Mouse (Mus musculus) kidney, postnatal 25 days (tissue): ENCODE measurements around the gene Stac2.

Experiments used
- DNase-seq, 2 experiments: peaks; one replicate each; pipeline ENCODE4 v3.0.0; 2021; ENCODE audit warnings: mixed read lengths in 2 of 2

The Stac2 gene

DNA sequence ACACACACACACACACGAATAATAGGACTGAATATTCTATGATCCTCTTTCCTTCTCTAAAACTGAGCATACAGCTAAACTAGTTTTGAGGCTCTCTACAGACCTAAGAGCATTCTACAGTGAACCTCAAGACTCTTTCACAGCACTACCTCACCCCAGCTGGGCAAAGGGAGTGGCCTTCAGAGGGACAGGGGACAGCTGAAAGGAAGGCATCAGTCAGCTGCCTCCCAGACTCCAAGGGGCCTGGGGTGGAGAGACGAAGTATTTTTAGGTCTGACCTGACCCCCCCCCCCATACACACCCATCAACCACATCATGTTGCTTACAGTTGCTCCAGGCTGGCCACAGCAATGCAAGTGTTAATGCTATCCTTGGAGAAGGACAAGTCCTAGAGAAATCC, 32.1 kb downstream of the Stac2 start:
- DNase-seq, result no peak

DNA sequence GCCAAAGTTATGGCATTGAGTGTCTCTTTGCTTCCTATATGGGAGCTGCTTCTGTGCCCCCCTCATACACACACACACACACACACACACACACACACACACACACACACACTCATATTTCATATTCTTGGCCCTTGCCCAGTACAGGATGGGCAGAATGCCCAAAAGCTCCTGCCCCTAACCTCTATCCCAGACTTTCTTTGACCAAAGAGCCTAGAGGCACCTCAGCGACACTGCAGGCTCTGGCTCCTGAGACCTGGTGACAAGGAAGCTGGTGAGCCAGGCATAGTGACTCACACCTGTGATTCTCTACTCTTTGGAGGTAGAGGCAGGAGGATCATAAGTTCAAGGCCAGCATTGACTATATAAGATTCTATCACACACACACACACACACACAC, 32.6 kb downstream of the Stac2 start:
- no peak for DNase-seq

DNA sequence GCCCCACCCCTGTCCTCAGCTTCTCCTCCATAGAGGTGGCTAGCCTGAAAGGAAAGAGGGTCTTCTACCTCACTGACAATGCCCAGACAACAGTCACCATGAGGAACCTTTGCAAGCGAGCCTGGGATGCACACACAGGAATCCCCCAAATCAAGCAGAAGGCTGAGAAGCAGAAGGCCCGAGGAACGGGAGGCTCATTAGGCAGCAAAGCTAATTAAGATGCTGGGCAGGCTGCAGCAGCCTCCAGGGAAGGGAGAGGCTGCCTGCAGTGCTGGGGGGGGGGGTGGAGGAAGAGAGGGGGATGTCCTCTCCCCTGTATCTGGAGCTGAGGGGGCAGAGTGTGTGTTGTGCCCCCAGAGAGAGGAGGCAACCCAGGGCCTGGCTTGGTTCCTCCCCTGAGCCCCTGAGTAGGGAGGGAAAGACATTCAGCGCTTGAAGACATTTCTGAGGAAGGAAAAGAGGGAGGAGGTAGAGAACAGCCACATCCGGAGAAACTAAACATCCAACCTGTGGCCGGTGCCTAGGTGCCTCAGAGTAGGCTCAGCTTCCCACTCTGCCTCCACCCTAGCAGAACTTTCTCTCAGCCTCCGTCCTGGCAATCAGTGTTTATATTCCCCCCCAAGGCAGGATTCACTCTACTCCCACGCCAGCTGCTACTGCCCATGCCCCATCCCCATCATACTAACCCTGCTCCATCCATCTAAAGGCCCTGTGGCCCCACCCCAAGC, 33.2 kb downstream of the Stac2 start:
- no peak for DNase-seq

DNA sequence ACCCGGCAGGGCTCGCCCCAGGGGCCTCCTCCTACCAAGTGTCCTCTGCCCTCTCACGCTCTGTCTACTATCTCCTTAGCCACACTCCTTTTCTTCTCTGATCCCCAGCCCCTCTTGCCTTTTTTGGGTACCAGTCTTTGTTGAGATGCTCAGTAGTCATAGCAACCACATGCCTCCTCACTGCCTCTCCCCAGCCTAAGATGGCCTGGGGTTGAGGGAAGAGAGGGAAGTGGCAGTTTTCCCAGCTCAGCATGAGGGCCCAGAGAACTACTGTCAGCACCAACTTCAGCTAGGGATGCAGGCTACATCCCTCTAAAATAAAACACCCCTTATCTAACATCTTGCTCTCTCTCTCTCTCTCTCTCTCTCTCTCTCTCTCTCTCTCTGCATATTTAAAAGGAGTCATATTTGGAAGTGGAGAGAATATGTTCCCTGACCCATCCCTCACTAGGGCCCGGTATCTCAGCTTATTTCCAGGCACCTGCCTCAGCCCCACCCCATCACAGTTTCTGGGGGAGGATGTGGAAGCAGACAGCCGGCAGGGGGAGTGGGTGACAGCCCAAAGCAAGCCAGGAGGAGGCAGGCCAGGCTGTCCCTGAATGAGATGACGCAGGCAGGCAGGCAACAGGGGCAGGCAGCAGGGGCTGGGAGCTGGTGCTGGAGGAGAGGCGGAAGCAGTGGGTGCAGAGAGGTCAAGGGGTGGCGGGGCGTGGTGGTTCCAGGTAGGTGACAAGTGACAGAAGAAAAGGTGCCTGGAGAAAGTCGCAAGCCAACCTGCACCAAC, 34.2 kb downstream of the Stac2 start:
- DNase-seq, result no peak

DNA sequence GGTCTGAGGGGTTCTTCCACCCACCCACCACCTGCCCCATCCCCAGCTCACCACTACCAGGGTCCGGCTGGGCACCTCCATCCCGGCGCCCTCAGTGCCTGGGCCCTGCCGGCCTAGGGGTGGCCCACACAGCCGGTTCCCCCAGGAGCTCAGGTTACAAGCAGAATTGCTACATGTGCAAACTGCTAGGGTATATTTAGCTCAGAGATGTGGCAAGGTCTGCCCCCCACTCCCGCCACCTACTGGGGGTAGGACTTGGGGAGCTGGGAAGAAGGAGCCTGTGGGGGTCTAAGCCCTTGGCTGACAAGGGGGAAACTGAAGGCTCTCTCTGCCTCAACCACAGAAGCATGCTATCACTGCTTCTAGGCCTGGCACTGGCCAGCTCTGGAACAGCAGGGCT, 35.0 kb downstream of the Stac2 start:
- no peak for DNase-seq

DNA sequence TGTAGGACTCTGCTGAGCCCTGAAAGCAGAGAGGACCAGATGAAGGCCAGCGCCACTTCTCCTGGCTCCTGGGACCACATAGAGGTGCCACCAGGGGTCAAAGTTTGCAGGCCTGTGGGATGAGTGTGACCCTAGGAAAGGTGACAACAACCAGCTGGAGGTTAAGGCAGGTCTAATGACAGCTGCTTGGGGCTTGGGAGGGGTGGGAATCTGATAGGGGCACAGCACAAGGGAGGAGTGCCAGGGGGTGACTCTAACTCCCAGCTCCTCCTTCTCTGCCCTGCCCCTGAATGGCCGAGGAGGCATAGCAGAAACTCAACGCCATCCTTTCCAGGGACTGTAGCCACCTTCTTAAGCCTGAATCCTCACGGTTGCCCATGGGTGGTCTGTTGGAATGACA, 36.4 kb downstream of the Stac2 start:
- DNase-seq, result no peak

DNA sequence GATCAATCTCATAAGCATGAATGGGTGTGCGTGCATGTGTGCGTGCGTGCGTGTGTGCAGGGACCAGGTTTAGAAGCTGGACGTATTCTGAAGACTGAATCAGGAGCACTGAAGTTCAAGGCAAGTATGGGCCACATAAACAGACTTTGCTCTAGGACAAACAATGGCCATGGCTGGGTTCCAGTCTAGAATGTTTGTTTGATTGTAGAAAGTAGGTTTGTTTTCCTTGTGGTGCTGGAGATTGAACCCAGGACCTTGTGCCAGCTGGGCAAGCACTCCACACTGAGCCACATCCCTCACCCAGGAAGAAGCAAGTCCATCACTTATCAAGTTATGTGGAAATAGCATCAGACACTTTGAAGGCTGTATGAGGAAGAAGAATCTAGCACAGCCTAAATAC, 37.1 kb downstream of the Stac2 start:
- DNase-seq, result no peak

DNA sequence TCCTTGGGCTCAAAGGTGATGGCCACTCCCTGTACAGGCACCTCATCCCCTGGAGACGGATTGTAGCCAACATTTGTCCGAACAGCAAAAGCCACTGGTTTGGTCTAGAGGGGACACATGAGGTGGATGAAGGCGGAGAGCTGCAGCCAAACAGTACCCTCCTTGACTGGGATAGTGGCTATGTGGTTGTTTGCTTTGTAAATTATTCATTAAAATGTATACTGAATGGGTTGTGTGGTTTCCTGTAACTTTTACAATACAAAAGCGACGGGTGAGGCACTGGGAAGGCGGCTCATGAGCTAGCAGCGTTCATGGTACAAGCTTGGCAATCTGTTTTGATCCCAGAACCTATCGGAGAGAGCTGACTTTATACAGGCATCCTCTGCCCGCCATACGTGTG, 40.4 kb downstream of the Stac2 start:
- no peak for DNase-seq

DNA sequence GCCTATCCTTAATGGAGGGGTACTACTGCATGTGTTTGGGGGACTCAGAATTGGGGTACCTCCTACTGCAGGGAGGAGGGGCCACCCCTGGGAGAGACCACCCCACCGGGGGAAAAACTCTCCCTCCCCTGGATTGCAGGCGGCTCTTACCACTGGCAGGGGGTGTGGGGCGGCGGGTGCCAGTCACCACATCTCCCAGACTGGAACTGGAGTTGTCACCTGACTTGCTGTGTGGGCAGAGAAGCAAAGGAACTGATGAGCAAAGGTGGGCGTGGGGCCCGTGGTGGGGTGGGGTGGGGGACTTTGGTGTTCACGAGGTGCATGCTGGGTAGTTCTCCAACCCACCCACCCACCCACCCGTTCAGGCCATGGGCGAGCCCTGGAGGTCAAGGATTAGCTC, 41.5 kb downstream of the Stac2 start:
- DNase-seq, result no peak

DNA sequence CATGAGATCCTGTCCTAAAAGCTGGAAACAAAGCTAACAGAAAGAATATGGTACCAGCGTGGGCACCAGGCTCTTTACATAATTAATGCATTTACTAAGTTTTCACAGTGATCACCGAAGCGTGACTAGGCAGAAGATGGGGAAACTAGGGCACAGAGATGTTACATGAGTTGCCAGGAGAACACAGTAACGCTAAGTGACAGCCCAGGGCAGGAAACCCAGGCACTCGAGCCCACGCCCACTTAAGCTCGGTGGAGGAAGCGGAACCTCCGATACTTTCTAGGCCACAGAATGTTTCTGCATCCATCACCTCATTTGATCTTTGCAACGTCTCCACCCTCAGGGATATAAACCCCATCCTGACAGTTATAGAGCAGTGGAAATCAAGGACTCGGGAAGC, 45.2 kb downstream of the Stac2 start:
- DNase-seq, result no peak

DNA sequence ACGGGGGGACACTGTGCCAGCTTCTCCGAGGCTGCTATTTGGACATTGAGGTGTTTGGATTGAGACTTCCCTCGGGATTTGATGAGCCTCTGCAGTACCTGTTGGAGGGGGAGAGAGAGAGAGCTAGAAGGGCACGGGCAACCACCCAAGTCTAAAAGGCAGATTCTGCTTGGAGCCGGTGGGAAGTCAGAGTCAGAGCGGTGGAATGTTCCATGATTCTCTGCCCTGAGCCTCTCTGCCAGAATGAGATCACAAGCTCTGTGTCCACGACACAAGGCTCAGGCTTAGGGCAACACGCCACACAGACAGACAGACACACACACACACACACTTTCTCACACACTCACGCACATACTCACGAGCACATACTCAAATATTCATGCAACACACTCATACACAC, 47.6 kb downstream of the Stac2 start:
- no peak for DNase-seq

DNA sequence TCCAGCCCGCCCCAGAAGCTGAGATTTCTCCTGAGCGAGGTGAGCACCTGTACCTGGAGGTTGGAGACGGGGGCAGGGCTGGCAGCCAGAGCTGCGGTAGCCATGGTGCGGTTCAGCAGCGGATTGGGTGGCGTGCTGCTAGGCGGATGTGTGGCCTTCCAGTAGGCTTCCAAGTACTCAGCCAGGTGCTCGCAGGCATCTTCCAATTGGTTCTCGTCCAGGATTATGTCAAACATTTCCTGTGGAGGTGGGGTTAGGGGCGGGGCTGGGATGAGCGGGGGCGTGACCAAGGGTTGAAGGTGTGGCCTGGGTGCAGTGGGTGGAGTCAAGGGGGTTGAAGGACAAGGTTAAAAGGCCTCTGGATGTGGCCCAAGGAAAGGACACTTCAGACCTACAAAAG, 48.2 kb downstream of the Stac2 start:
- DNase-seq, result no peak

DNA sequence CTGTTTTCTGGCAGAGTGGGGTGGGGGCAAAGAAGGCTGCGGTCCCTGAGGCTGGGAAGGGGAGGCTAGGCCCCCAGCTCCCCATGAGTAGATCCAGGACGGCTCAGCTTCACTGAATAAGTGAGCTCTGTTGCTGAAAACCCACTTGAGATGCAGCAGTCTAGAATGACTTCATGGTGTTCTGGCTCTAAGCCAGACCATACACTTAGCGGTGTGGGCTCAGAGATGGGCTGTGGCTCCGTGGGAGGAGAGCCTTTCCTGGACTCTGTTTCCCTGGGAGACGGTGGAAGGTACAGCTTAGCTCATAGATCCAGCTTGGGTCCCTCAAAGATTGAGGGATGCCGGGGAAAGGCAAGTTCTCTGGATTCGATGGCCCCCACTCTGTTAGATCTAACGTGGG, 49.1 kb downstream of the Stac2 start:
- no peak for DNase-seq

DNA sequence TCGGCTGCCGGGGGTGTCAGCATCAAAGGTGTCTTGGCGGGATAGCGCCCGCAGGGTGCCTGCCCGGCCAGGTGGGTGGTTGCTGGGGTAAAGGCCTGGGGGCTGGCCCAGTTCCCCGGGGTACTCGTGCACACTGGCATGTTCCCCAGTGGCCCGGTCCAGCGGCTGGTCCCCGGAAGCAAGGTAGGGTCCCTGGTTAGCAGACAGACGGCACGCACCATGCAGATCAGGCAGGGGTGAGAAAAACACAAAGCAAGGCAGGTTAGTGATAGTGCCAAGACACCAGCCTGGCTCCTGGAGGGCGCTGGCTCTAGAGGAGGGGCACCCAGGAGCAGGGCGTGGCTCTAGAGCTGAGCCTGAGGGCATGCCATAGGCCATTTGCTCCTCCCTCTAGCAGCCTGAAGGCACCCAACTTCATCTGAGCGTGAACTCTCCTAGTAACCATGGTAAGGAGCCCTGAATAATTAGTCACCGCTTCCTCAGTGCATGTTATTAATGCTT, 50.0 kb downstream of the Stac2 start:
- DNase-seq, result no peak

DNA sequence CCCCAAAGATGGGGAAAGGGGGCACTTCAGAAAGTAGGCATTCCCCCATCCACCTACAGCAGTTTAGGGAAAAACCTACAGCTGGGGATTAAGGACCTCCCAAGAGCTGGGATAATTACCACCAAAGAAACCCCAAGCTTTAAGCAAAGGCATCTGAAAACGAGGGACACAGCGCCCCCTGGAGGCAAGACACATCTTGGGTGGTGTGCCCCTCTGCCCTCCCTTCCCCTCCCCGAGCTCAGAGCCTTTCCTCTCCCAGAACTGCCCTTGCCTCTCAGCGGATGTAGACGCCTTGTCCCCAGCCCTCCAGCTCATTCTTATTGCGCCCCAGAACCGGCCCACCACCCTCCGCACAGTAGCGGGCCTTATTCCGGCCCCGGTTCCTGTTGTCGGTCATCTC, 50.6 kb downstream of the Stac2 start:
- DNase-seq, result peak; percentile 74 to 88

DNA sequence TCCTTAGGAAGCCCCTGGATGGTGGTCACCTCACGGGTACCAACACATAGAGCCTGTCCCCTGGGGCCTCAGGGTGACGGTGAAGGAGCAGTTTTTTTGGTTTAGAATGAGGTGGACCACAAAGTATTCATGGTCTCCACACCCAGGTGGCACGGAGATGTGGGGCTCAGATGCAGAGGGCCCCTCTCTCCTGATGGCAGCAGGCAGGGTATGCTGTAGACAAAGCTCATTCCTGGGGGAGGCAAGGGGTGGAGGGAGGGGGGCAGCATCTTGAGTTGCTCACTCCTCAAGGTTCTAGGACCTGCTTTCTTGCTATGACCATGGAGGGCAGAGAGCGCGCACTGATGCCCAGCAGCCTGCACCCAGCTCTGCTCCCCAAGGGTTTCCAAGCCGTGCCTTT, 51.3 kb downstream of the Stac2 start:
- no peak for DNase-seq

DNA sequence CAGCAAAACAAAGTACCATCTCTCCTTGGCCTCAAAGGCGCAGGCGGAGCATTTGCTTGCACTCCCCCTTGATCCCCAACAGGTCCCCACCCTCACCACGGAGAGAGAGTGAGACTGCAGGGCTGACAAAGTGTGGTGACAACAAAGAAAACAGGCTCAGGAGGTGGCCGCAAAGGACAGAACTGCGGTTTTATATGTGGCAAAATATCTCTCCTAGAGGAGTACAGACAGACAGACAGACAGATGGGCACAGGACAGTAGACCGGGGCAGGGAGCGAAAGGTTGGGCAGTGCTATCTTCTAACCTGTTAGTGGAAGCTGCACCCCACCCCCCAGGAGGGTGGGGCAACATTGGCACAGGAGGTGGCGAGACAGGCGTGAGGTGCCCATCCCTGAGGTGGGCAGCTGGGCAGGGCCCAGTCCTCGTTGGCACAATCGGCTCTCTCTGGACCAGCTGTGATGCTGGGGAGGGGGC, 51.9 kb downstream of the Stac2 start:
- no peak for DNase-seq

DNA sequence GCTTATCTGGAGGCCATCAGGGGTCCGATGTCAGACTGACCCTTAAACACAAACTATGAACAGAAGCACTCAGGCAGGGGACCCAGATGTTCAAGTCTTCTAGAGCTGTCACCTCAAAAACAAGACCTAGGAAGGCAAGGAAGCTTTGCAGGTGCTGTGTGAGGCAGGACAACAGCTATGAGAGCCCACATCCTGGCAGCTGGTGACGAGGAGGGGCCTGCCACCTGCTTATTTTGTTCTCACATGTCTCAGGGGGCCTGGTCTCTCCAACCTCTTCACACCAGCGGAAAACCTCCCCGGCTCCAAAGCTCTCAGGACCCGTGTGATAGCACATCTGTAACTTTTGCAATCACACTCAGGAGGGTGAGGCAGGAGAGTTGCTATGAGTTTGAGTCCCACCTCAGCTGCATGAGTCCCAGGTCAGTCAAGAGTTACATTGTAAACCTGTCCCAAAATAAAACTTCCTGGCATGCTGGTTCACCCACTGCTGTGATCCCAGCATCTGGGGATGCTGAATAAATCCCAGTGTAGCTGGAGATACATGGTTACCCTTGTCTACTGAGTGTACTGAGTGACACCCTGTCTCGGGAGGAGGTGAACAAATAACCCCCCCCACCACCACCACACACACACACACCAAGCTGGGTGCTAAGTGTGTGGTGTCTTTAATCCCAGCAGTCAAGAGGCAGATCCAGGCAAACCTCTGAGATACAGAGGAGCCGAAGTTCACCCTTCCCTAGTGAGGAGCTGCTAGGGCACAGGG, 52.7 kb downstream of the Stac2 start:
- DNase-seq, result no peak

DNA sequence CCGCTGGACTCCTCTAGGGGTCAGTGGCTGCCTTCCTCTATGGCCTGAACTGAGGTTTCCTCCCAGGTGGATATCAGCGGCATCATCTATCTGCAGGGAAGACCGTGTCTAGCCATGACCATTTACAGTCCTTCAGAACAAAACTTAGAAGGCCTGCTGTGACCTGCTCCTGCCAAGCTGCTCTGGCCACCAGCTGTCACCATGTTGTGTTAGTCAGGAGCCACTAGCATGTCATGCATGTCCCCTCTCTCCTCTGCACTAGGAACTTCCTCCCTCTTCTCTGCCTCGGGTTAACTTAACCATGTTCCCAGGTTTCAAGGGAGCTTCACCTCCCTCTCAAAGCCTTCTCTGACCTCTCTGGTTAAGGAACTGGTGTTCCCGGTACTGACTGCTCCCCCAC, 53.5 kb downstream of the Stac2 start:
- no peak for DNase-seq

DNA sequence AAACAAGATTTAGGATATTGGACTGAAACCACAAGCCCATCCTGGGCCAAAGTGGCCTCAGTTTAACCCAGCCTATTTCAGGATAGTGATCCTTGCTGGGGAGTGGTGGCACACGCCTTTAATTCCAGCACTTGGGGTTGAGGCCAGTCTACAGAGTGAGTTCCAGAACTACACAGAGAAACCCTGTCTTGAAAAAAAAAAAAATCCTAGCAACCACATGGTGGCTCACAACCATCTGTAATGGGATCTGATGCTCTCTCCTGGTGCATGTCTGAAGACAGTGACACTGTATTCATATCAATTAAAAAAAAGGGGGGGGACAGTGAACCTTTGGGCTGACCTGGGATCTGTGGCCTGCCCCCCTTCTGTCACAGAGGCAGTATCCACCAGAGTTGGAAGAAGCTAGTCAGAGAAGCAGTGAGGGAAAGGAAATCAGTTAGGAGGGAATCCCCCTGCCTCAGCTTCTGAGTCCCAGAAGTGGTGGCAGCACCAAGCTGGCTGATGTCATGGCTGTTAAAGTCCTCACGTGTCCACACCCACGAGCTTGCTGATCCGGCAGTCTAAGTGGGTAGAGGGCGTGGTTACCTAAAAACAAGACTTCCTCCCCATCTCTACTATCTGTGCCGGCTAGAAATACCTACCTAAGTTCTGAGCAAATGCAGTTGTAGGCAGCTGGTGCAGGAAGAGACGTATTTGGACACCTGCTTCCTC, 54.2 kb downstream of the Stac2 start:
- DNase-seq, result no peak

DNA sequence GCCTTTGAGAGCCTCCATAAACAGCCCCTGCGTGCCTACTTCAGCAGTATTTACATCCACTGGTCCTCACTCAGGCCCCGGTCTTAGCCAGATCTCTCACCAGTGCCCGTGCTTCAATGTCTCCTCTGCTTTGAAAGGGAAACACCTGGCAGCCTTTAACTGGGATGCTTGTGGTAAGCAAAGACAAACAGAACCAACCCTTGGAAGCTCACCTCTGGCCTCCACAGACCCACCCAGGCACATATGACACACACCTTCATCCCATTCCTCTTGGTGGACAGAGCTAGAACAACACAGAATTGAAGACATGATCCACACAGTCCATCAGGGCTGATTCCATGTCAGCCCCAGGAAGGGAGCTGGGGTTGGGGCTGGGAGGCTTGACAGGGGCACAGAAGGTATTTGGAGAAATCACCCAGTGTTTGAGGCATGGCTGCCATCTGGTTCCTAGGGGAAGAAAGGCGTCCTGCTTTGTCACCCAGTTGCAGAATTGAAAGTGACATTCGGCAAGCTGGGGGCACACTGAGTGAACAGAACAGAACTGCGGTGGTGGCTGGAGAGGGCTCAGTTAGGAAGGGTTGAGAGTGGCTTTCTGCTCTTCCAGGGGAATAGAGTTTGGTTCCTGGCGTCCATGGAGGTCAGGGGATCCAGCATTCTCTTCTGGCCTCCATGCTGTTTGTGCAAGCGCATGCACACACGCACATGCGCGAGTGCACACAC, 55.0 kb downstream of the Stac2 start:
- DNase-seq, result no peak

DNA sequence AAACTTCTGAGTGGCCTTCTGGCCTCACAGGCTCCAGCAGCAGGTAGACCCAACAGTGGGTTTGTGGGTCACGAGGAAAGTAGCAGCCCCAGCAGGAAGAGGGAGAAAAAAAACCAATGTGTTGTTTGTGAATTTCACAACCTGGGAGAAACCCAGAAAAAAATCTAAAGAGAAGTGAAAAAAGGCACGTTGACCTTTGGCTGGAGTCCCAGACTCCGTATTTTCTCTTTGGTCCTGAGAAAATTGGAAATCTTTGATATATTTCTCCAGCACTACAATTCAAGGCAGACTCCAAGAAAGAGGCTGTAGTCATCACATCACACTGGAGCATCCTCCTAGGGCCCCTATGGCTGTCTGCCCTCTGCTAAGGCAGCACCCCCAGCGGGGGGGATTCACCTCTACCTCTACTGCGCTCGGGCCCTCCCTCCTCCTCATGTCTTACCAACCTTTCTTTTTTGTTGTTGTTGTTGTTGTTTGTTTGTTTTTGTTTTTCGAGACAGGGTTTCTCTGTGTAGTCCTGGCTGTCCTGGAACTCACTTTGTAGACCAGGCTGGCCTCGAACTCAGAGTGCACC, 55.8 kb downstream of the Stac2 start:
- no peak for DNase-seq
